Mouse (Mus musculus): ENCODE results near the gene Map3k5.

DNA sequence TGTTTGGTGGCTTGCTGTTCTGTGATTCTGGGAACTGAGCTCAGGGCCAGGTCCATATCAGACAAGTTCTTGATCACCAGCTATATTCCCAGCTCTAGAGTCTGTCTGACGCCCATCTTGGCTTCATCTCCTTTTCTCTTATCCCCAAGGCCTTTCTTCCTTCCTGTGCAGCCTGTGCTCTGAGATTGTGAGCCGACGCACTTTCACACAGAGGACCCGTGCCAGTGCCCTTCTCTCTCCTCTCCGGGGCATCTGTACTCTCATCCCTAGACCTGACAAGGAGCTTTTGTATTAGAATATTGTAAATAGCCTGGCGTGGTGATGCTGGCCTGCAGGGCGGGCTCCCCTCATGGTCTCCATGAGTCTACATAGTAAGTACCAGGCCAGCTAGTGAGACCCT lies 221.1 kb downstream of the Map3k5 start:
- TF ChIP-seq MXI1 (IDR thresholded peaks at IDR 0.05; ENCODE audit: low read depth, low read length) (no peak), USF2 (conservative IDR thresholded peaks at IDR 0.05; ENCODE audit: low read depth, low read length) (no peak), CTCF (conservative IDR thresholded peaks at IDR 0.05 in 1 of 2, IDR thresholded peaks at IDR 0.05 in 1 of 2; ENCODE audit: low read depth in 2 of 2, low read length in 2 of 2) (no peak), ETS1 (conservative IDR thresholded peaks at IDR 0.05; ENCODE audit: low read depth, low read length) (no peak), EP300 (IDR thresholded peaks at IDR 0.05; ENCODE audit: low read length) (no peak), KAT2A (IDR thresholded peaks at IDR 0.05; ENCODE audit: insufficient replicate concordance, low read length) (no peak), RCOR1 (conservative IDR thresholded peaks at IDR 0.05; ENCODE audit: low read depth, low read length) (no peak), UBTF (IDR thresholded peaks at IDR 0.05; ENCODE audit: low read depth, low read length) (no peak), MAZ (IDR thresholded peaks at IDR 0.05; ENCODE audit: low read depth, low read length) (no peak), POLR2A (IDR thresholded peaks at IDR 0.05; ENCODE audit: low read depth, low read length) (no peak)

All from CH12.LX (cell line).